Mouse (Mus musculus): Measurements from ENCODE around the gene Shc3.

Gene Shc3

GRCm38 (mm10) chr13:51417796-51418195 is 151.4 kb downstream of the Shc3 start:
- no peak for DNase-seq (ENCODE audit: low spot score)

- DNase-seq (ENCODE audit: low spot score), result no peak
Measured at GRCm38 (mm10) chr13:51416727-51417126, 152.5 kb downstream of the Shc3 start.

DNA sequence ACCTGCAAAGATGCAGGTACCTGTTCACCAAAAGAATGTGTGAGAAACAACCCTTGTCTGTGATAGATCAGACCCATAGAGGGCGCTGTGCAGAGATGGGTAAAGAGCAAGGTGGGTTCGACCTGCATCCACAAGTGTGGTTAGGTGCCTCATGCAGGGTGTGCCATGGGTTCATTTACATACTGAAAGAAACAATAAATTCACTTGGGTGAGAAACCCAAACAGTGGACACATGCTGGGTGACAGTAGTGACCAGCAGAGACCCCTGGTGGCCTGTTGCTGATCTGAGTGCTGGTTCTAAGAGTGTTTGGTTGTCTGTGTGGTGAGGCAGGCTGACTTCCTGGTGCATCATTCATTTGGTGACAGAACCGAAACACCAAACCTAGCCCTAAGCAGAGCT is 155.8 kb downstream of the Shc3 start:
- peak; percentile 31 for DNase-seq (ENCODE audit: low spot score)

- DNase-seq (ENCODE audit: low spot score), result peak; percentile 63
Measured at GRCm38 (mm10) chr13:51411696-51412430, 157.4 kb downstream of the Shc3 start.

DNA sequence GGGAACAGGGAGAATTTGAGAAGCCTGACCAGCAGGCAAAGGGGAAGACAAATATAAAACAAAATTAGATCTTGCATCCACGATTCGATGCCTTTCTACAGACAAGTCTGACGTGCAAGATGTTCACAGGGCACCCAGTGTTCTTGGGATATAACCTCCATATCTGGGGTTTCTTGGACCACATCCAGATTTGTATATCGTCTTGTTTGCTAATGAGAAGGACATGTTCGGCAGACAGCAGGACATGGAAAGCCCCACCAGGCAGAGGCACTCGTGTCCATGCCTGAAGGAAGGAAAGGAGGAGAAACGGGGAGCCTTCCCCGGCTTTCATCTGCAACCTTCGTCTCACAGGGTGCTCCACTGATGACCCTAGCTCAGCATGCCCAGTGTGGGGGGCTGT is 158.0 kb downstream of the Shc3 start:
- no peak for DNase-seq (ENCODE audit: low spot score)

- no peak for DNase-seq (ENCODE audit: low spot score)
Measured at GRCm38 (mm10) chr13:51409936-51410481, 159.2 kb downstream of the Shc3 start.

DNA sequence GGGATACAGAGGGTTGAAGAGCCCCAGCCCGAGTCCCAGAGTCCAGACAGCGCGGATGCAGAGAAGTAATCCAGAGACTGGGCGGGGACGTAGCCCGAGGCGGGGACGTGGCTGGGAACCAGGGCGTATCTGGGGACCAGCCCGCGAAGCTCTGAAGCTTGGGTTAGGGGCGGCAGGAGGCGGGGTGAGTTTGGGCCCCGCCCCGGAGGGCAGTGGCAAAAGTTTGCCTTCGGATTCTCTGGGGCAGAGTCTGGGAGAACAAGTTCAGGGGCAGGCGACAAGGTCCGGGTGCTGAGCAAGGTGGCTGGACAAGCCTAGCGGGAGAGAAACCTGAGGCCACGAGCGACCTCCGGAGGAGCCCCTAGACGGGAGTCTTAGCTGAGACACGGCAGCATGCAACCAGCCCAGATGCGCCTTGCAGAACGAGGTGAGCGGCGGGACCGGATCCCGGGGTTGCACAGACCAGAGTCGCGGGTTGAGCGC is 160.7 kb downstream of the Shc3 start, which contains the start of gene S1pr3:
Gene S1pr3, plus strand, starts transcription at position 121 of the 483 bp plus-strand sequence.
- peak; percentile 91 for DNase-seq (ENCODE audit: low spot score)

- DNase-seq (ENCODE audit: low spot score), result peak; percentile 40
Measured at GRCm38 (mm10) chr13:51407541-51408217, 161.5 kb downstream of the Shc3 start.

- DNase-seq (ENCODE audit: low spot score), result no peak
Measured at GRCm38 (mm10) chr13:51405731-51406320, 163.4 kb downstream of the Shc3 start.

- no peak for DNase-seq (ENCODE audit: low spot score)
Measured at GRCm38 (mm10) chr13:51404566-51404965, 164.7 kb downstream of the Shc3 start.

DNA sequence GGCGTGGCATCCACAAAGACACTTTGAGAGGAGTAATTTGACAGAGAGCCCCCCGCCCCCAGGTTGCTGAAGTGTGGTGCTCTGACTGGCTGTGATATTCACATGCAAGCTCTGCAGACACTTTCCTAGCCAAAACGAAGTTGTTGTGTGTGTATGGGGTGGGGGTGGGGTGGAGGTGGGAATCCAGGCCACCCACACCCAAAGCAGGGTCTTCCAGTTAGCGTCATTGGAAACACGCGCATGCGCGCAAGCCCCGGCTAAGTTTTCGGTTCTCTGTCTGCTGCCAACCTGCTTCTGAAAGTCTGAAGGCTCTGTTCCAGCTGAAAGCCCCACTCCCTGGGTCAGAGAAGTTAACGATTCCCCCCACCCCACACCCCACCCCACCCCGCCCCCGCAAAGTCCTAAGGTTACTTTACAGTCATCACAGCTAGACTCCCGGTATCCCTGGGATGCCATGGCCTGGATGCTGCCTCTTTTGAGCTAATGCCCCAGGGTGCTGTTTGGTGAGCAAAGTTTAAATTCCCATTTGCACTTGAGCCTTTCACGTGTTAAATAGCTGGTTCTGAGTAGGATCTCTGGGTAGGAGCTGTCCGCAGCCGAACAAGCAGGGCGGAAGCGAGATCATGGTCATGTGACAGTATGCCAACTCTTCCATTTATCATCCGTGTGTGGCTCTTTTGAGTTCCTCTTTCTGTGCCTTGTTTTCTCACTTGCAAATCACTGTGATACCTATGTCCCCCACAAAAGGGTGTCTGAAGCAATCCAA is 168.3 kb downstream of the Shc3 start:
- DNase-seq (ENCODE audit: low spot score), result peak; percentile 57

DNA sequence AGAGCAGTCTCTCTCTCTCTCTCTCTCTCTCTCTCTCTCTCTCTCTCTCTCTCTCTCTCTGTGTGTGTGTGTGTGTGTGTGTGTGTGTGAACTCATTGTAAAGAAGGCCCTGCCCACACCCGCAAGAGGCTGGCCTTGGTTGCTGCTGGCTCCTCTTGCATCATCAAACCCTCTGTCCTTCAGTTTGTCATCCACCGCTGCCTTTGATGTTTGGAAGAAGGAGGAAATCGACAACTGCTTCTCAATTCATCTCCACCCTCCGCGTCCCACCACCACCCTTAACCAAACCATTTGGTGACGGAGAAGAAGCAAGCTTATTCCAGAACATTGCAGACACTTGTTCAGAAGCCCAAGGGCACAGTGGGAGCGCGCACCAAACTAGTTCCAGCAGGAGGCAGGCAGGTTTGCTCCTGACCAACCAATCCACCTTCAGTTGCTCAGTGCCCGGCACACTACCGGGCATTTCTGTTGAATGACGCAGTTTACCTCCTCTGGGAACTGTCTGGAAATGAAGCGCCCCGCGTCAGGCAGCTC is 169.0 kb downstream of the Shc3 start:
- DNase-seq (ENCODE audit: low spot score), result no peak

- no peak for DNase-seq (ENCODE audit: low spot score)
Measured at GRCm38 (mm10) chr13:51399562-51399961, 169.7 kb downstream of the Shc3 start.

DNA sequence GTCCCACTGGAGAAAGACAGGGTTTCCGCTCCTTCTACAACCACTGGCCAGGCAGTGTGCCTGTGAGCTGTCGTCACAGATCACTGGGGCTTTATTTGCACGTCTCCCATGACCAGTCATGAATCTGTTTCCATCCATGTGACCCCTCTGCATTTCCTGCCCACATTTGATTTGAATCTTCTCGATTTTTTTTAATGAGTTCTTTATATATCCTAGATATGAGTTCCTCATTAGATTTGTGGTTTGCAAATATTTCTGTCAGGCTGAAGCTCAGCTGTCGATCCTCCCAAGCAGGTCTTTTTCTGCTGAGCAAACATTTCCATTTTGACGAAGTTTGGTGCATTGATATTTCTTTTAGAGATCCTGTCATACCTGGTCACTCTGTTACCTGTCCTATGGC is 171.4 kb downstream of the Shc3 start:
- DNase-seq (ENCODE audit: low spot score), result no peak

DNA sequence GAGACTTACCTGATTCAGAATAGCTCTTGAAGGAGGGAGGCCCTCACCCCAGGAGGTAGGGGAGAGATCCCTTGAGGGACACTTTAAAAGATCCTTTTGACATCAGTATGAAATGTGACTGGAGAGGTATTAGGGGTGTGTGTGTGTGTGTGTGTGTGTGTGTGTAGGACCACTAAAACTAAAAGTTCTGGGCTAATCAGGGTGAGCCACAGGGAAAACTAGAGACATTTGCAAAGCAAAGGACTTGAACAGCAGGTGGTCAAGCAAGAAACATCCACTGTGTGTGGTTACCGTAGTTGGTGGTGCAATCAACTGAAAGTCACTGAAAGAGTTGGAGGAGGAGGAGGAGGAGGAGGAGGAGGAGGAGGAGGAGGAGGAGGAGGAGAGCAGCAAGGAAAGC is 177.0 kb downstream of the Shc3 start:
- DNase-seq (ENCODE audit: low spot score), result no peak

DNA sequence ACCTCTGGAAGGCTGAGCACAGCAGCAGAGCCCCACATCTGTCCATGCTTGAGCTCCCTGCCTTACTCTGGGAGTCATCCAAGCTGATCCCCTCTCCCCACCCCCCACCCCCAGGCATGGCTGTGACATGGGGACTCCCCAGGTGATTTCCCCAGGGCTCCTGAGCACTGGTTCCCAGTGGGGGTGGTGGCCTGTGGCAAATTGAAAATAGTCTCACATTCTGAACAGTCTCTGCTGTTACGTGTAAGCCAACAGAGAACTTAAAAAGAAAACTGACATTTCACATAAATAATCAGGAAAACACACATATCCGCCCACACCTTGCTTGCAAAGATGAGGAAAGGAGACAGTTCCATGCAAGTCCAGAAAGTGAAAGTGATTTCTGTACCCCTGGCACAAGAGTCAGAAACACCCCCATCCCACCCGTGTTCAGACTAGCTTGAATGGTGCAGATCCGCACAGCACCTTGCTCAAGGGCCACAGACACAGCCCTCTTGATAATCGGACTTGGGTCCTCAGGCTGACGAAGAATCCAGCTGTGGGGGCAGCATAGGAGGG is 177.8 kb downstream of the Shc3 start:
- DNase-seq (ENCODE audit: low spot score), result no peak

DNA sequence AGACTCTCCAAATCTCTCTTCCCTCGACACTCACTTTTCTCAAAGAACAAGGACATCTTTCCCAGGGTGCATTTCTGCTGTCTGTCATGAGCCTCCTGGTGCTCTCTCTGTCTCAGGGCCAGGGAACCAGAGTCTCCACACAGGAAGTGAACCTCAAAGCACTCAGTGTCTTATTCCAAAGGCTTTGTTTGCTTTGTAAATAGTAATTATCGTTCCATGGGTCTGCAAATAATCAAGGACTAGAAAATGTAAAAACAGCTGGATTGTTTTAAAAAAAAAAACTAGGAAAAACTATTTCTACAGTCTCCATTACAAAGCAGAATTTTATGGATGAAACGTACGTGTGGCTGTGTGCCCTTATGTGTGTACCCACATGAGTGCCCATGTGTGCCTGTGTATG is 178.8 kb downstream of the Shc3 start:
- peak; percentile 39 for DNase-seq (ENCODE audit: low spot score)

DNA sequence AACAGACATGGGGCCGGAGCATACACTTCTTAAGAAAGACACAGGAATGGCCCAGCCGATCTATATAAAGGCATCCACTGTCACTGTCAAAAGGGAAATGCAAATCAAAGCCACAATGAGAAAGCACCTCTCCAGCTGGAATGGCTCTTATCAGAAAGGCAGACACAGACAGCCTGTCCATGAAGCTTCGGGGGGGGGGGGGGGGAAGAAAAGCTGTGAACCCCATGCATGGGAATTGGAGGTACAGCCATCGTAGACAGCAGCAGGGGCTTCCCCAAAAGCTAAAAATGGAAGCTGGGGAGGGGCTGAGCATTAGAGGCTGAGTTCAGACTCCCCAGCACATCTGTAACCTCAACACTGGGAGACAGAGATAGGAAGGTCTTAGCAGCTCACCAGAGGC is 181.3 kb downstream of the Shc3 start:
- no peak for DNase-seq (ENCODE audit: low spot score)

DNA sequence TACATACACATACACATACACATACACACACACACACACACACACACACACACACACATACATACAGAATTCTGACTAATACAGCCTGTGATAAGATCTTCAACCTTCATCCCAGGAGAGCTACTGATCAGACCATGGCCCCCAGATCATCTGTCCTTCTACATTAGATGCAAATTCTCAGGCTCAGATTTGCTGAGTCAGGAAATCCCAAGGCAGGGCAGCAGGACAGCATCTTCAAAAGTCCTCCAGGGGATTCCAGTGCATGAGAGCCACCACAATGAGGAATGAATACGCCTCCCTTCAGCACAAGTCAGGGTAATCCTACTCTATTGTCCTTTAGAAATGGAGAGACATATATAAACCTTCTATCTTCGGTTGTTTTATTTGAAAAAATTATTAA is 184.3 kb downstream of the Shc3 start:
- no peak for DNase-seq (ENCODE audit: low spot score)

DNA sequence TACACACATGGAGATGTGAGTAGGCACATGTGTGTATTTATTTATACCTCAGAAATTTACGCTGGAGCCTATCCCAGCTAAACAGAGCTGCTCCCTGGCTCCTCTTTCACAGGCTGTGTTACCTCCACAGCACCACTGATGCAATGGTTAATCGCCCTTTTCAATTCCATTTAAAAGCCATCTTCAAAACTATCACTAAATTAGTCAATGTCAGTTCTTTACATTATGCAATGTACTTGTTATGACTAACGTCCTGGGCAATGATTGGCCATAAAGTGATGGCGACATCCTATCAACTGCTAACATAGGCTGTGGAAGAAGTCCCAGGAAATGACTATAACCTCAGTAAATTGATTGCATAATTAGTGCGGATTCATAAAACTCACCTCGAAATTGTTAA is 187.7 kb downstream of the Shc3 start:
- no peak for DNase-seq (ENCODE audit: low spot score)

Measured in embryo, embryonic 10 days (tissue).